10 mouse cellular contexts compared by ENCODE assay signal in genomic region chr13:23297737-23298136, GRCm38 (mm10). TPM values are rescaled to one million over a fixed set of nuclear protein-coding genes. Genes with fewer than 3 reads are reported as not detected.
DNase-seq lines count a peak whose midpoint lies in the region; ATAC-seq and TF ChIP-seq lines count a peak whose summit lies in the region.
"Had no signal": no experiment of that assay in that cellular context is flagged by ENCODE, and none has a peak within 500 bp of the region (broad histone marks: within the 10 kb centered on the region; RNA-seq: fewer than 3 reads in every experiment).

No protein-coding gene starts in this region.

- H3K9ac ChIP-seq in intestine, postnatal 0 days (ENCODE audit: low read depth, low read length) = no peak overlapping the region
- no peak overlapping the region for H3K9ac ChIP-seq in intestine, embryonic 15.5 days
- no peak overlapping the region for H3K9ac ChIP-seq in hindbrain, embryonic 15.5 days
- H3K9ac ChIP-seq: heart, embryonic 15.5 days had no signal

- no peaks in the 10 kb centered on the region for H3K4me1 ChIP-seq in intestine, postnatal 0 days (replicated peaks; ENCODE audit: control insufficient read depth, insufficient read depth, low read length)
- H3K4me1 ChIP-seq in intestine, embryonic 15.5 days (replicated peaks) = no peaks in the 10 kb centered on the region; the same call in 1 of the 2 replicates
- H3K4me1 ChIP-seq in hindbrain, embryonic 15.5 days (replicated peaks) = peaks cover 11% of the 10 kb centered on the region; the same call in 1 of the 2 replicates

- peak; percentile 40 for DNase-seq in CD4-positive helper T cell, adult 2 months (ENCODE audit: low read depth, low spot score)
- peak; percentile 22 for DNase-seq in Muller cell, postnatal 12 days (ENCODE audit: inconsistent ontology term)
- no peak for DNase-seq in ovary, adult 18-20 months (ENCODE audit: low spot score)

- no peak overlapping the region for H3K27ac ChIP-seq in intestine, postnatal 0 days (ENCODE audit: low read depth, low read length)
- no peak overlapping the region for H3K27ac ChIP-seq in intestine, embryonic 15.5 days
- H3K27ac ChIP-seq in hindbrain, embryonic 15.5 days (replicated peaks) = no peak overlapping the region
- H3K27ac ChIP-seq: heart, embryonic 15.5 days had no signal

- H3K36me3 ChIP-seq in intestine, postnatal 0 days (ENCODE audit: control insufficient read depth, insufficient read depth) = no peaks in the 10 kb centered on the region
- H3K36me3 ChIP-seq in intestine, embryonic 15.5 days = no peaks in the 10 kb centered on the region
- H3K36me3 ChIP-seq in hindbrain, embryonic 15.5 days = no peaks in the 10 kb centered on the region
- H3K36me3 ChIP-seq: heart, embryonic 15.5 days had no signal

- WGBS in intestine, postnatal 0 days = 13% methylated on average over 5 of the region's 5 CpGs
- WGBS in intestine, embryonic 15.5 days = 7% methylated on average over 5 of the region's 5 CpGs
- 4% methylated on average over 5 of the region's 5 CpGs for whole genome bisulfite sequencing in hindbrain, embryonic 15.5 days

- peak; percentile 43 for TF ChIP-seq CTCF in intestine, postnatal 0 days (IDR thresholded peaks at IDR 0.05; ENCODE audit: low read depth)

- ATAC-seq in intestine, postnatal 0 days = no peak
- no peak for ATAC-seq in intestine, embryonic 15.5 days
- no peak for ATAC-seq in hindbrain, embryonic 15.5 days (ENCODE audit: low FRiP score, low read depth)
- no peak for ATAC-seq in megakaryocyte, adult 5-6 weeks (ENCODE audit: poor library complexity, severe bottlenecking)
- ATAC-seq in monocyte, adult 5-6 weeks (replicated peaks; ENCODE audit: insufficient number of reproducible peaks, low FRiP score, low TSS enrichment, poor library complexity, severe bottlenecking) = no peak

- no peaks in the 10 kb centered on the region for H3K27me3 ChIP-seq in intestine, postnatal 0 days (replicated peaks; ENCODE audit: control insufficient read depth, insufficient read depth, low read length)
- no peaks in the 10 kb centered on the region for H3K27me3 ChIP-seq in intestine, embryonic 15.5 days (replicated peaks)
- H3K27me3 ChIP-seq in hindbrain, embryonic 15.5 days = peaks cover 25% of the 10 kb centered on the region

- no peaks in the 10 kb centered on the region for H3K9me3 ChIP-seq in intestine, postnatal 0 days (ENCODE audit: control insufficient read depth)
- H3K9me3 ChIP-seq in intestine, embryonic 15.5 days = no peaks in the 10 kb centered on the region
- H3K9me3 ChIP-seq in hindbrain, embryonic 15.5 days = no peaks in the 10 kb centered on the region
- H3K9me3 ChIP-seq: heart, embryonic 15.5 days had no signal

- H3K4me2 ChIP-seq in intestine, postnatal 0 days (replicated peaks; ENCODE audit: low read depth) = no peak overlapping the region
- H3K4me2 ChIP-seq in intestine, embryonic 15.5 days (replicated peaks) = no peak overlapping the region
- peak overlapping the region; percentile 75; the same call in 1 of the 2 replicates for H3K4me2 ChIP-seq in hindbrain, embryonic 15.5 days

- no peak overlapping the region for H3K4me3 ChIP-seq in intestine, postnatal 0 days (ENCODE audit: low read depth, low read length)
- H3K4me3 ChIP-seq in intestine, embryonic 15.5 days (replicated peaks) = no peak overlapping the region
- H3K4me3 ChIP-seq in hindbrain, embryonic 15.5 days = no peak overlapping the region; the same call in 1 of the 2 replicates

RNA-seq across cellular contexts. Expression of gene Vmn1r223, which starts 50.8 kb away (rescaled TPM):
- polyA plus RNA-seq in intestine, postnatal 0 days (2015; fragmentation: Nextera tagmentation; extraction: Ambion mirVana) = not detected in 2 replicates
- polyA plus RNA-seq in intestine, embryonic 15.5 days (2015; fragmentation: Nextera tagmentation; extraction: Ambion mirVana) = not detected in 2 replicates
- polyA plus RNA-seq in hindbrain, embryonic 15.5 days (2015; fragmentation: Nextera tagmentation; extraction: Ambion mirVana) = not detected in 2 replicates
- not detected in 2 replicates for total RNA-seq in megakaryocyte, adult 5-6 weeks (2015)
- not detected in 2 replicates for total RNA-seq in megakaryocyte, adult 5-6 weeks (2017)
- not detected in 3 replicates for total RNA-seq in monocyte, adult 5-6 weeks (2017)
- total RNA-seq: layer of hippocampus, postnatal 14 days had no signal
- polyA plus RNA-seq: heart, embryonic 15.5 days had no signal
